In the genomic region with DNA sequence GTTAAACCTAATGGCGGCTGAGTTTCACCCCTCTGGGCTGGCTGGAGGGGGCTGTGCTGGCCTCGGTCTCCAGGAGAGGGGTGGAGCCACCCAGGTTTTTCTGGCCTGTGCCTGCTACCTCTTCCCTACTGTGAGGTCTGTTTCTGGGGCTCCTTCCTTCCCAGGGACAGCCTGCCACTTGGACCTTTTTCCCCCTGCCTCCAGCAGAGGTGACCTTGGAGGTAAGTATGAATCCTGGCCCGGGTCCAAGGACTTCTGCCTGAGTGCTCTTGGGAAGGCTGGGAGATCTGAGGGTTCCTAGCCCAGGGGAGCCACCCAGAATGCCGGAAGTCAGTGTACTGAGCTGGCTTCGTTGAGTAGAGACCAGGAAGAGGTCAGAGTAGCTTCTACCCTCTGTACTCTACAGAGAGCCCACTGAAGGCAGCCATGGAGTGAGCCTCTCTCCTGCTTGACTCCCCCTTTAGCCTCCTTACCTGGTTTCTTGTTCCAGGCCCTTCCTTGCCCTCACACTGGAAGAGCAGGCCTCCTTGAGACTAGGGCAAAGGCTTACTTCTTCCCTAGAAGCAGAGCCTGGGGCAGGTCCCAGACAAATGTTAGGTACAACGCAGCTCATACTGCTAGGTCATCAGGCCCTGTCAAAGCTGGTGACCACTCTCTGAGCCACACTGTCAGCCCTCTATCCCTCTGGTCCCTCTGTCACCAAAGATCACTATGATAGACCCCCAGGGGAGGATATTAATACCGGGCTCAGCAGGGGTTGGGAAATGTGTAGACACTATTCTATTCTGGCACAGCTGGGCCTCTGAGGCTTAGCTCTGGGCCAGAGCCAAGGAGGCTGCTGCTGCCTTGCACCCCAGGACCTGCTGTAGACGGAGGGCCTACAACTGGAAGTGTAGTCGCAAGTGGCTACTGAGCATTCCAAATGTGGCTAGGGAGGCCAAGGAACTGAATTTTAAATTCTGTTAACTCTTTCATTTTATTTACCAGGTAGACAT, we compare ENCODE assay signal across 8 mouse cellular contexts. TPM values are rescaled to one million over a fixed set of nuclear protein-coding genes. Genes with fewer than 3 reads are reported as not detected.
DNase-seq lines count a peak whose midpoint lies in the region; ATAC-seq and TF ChIP-seq lines count a peak whose summit lies in the region.

No protein-coding gene starts in this region.

- H3K4me1 ChIP-seq in neural tube, embryonic 15.5 days, result peaks cover 14% of the 10 kb centered on the region
- H3K4me1 ChIP-seq in hindbrain, embryonic 14.5 days (replicated peaks; ENCODE audit: control insufficient read depth, insufficient read depth, low read length), result peaks cover 5% of the 10 kb centered on the region; the same call in 1 of the 2 replicates
- H3K4me1 ChIP-seq in limb, embryonic 15.5 days, result peaks cover 34% of the 10 kb centered on the region
- peaks cover 3% of the 10 kb centered on the region; the same call in 1 of the 2 replicates for H3K4me1 ChIP-seq in stomach, postnatal 0 days (replicated peaks; ENCODE audit: control insufficient read depth, insufficient read depth)

- no peak for TF ChIP-seq EP300 in stomach, postnatal 0 days (optimal IDR thresholded peaks at IDR 0.05)

- H3K9me3 ChIP-seq in neural tube, embryonic 15.5 days (replicated peaks), result no peaks in the 10 kb centered on the region
- H3K9me3 ChIP-seq in hindbrain, embryonic 14.5 days (ENCODE audit: control insufficient read depth, low read length), result no peaks in the 10 kb centered on the region
- no peaks in the 10 kb centered on the region for H3K9me3 ChIP-seq in limb, embryonic 15.5 days
- H3K9me3 ChIP-seq in stomach, postnatal 0 days (ENCODE audit: control insufficient read depth, low read length), result no peaks in the 10 kb centered on the region

- no peak overlapping the region for H3K4me2 ChIP-seq in neural tube, embryonic 15.5 days
- no peak overlapping the region for H3K4me2 ChIP-seq in hindbrain, embryonic 14.5 days (replicated peaks)
- no peak overlapping the region for H3K4me2 ChIP-seq in limb, embryonic 15.5 days
- no peak overlapping the region for H3K4me2 ChIP-seq in stomach, postnatal 0 days (replicated peaks; ENCODE audit: low read depth)

- 0 out of 2 replicates have a peak, but pooled peaks have one; percentile 27 for ATAC-seq in neural tube, embryonic 15.5 days (ENCODE audit: low FRiP score)
- no peak for ATAC-seq in hindbrain, embryonic 14.5 days (ENCODE audit: low FRiP score)
- ATAC-seq in limb, embryonic 15.5 days (ENCODE audit: insufficient number of reproducible peaks, low FRiP score, low TSS enrichment, low read depth), result no peak
- peak; percentile 65 for ATAC-seq in stomach, postnatal 0 days (ENCODE audit: low FRiP score, low TSS enrichment)

- no peak overlapping the region for H3K4me3 ChIP-seq in neural tube, embryonic 15.5 days (replicated peaks)
- H3K4me3 ChIP-seq in hindbrain, embryonic 14.5 days (replicated peaks; ENCODE audit: low read length), result no peak overlapping the region
- no peak overlapping the region for H3K4me3 ChIP-seq in limb, embryonic 15.5 days
- no peak overlapping the region for H3K4me3 ChIP-seq in stomach, postnatal 0 days (ENCODE audit: low read depth, low read length)

- no peak for DNase-seq in neural tube, embryonic 10.5 days (ENCODE audit: extremely low spot score, low spot score)
- DNase-seq in hindbrain, embryonic 14.5 days (ENCODE audit: low spot score), result no peak
- DNase-seq in stomach, postnatal 0 days (ENCODE audit: low spot score), result peak; percentile 71
- no peak for DNase-seq in spleen, adult 12 weeks (ENCODE audit: low spot score)
- no peak for DNase-seq in embryo, embryonic 10 days (ENCODE audit: low spot score)
- no peak for DNase-seq in right cerebral cortex, postnatal 36 days (ENCODE audit: low spot score in 2 of 2)

- no peak overlapping the region for H3K9ac ChIP-seq in neural tube, embryonic 15.5 days (replicated peaks)
- no peak overlapping the region for H3K9ac ChIP-seq in hindbrain, embryonic 14.5 days
- no peak overlapping the region for H3K9ac ChIP-seq in limb, embryonic 15.5 days
- H3K9ac ChIP-seq in stomach, postnatal 0 days (ENCODE audit: low read length), result peak overlapping the region; percentile 23; the same call in 1 of the 2 replicates

- H3K27ac ChIP-seq in neural tube, embryonic 15.5 days (replicated peaks), result 0 out of 2 replicates have a peak overlapping the region, but pooled peaks have one; percentile 28
- H3K27ac ChIP-seq in hindbrain, embryonic 14.5 days, result peak overlapping the region; percentile 16; the same call in 1 of the 2 replicates
- H3K27ac ChIP-seq in limb, embryonic 15.5 days, result peak overlapping the region; percentile 5
- peak overlapping the region; percentile 81 for H3K27ac ChIP-seq in stomach, postnatal 0 days (replicated peaks)

- no peaks in the 10 kb centered on the region for H3K27me3 ChIP-seq in neural tube, embryonic 15.5 days (replicated peaks)
- H3K27me3 ChIP-seq in hindbrain, embryonic 14.5 days (ENCODE audit: control insufficient read depth, insufficient read depth, low read length), result no peaks in the 10 kb centered on the region
- H3K27me3 ChIP-seq in limb, embryonic 15.5 days, result no peaks in the 10 kb centered on the region
- no peaks in the 10 kb centered on the region for H3K27me3 ChIP-seq in stomach, postnatal 0 days (ENCODE audit: control insufficient read depth, insufficient read depth, low read length)

- TF ChIP-seq CTCF in stomach, postnatal 0 days (IDR thresholded peaks at IDR 0.05; ENCODE audit: low read depth), result no peak

- WGBS in neural tube, embryonic 15.5 days, result 52% methylated on average over 9 of the region's 9 CpGs
- 39% methylated on average over 9 of the region's 9 CpGs for WGBS in hindbrain, embryonic 14.5 days
- WGBS in limb, embryonic 15.5 days, result 46% methylated on average over 9 of the region's 9 CpGs
- WGBS in stomach, postnatal 0 days, result 36% methylated on average over 9 of the region's 9 CpGs

- 0 out of 2 replicates have a peak, but pooled peaks cover 2% of the 10 kb centered on the region for H3K36me3 ChIP-seq in neural tube, embryonic 15.5 days
- H3K36me3 ChIP-seq in hindbrain, embryonic 14.5 days (replicated peaks; ENCODE audit: control insufficient read depth, insufficient read depth), result peaks cover under 1% of the 10 kb centered on the region; the same call in 1 of the 2 replicates
- no peaks in the 10 kb centered on the region for H3K36me3 ChIP-seq in limb, embryonic 15.5 days
- no peaks in the 10 kb centered on the region for H3K36me3 ChIP-seq in stomach, postnatal 0 days (ENCODE audit: control insufficient read depth, insufficient read depth, low read length)

RNA-seq across cellular contexts. Expression of a gene that starts 12.5 kb away (rescaled TPM):
- polyA plus RNA-seq in neural tube, embryonic 15.5 days (2015; fragmentation: Nextera tagmentation; extraction: Ambion mirVana), result 12.3 and 14.8 TPM in 2 replicates
- 19.5 and 24.3 TPM in 2 replicates for polyA plus RNA-seq in hindbrain, embryonic 14.5 days (2014; fragmentation: Nextera tagmentation; extraction: Ambion mirVana)
- polyA plus RNA-seq in limb, embryonic 15.5 days (2015; fragmentation: Nextera tagmentation; extraction: Ambion mirVana), result 2.6 and 3.1 TPM in 2 replicates
- polyA plus RNA-seq in stomach, postnatal 0 days (2015; fragmentation: Nextera tagmentation; extraction: Ambion mirVana), result 1.7 and 1.8 TPM in 2 replicates

Comparison
In these comparisons a context has a peak if more than half of its experiments do, and no peak if none do; other contexts are left out.
1. ATAC-seq: peak in neural tube, embryonic 15.5 days (single experiment) and stomach, postnatal 0 days (single experiment); none in hindbrain, embryonic 14.5 days (single experiment) and limb, embryonic 15.5 days (single experiment).
2. H3K27ac ChIP-seq: peak in every context shown above with its lines; median percentile 81 in stomach, postnatal 0 days; 28 in neural tube, embryonic 15.5 days; 16 in hindbrain, embryonic 14.5 days; 5 in limb, embryonic 15.5 days.